Mouse (Mus musculus) layer of hippocampus, adult 2 months (tissue): ENCODE data around the gene Itih5. TPM values are rescaled to one million over a fixed set of nuclear protein-coding genes. Genes with fewer than 3 reads are reported as not detected.
A peak's percentile ranks its signal among the peaks of the same experiment; 100 is the strongest.

ENCODE experiments used
- DNase-seq, 2 experiments: peaks; one replicate each; pipeline ENCODE4 v3.0.0; 2022; ENCODE audit warnings: low spot score in 2 of 2
- H3K27ac ChIP-seq: fragments of 200-600 bp; 2 replicates; pipeline ENCODE4 v1.8.1; 2022
- H3K4me3 ChIP-seq: fragments of 200-600 bp; 2 replicates; pipeline ENCODE4 v1.8.1; 2022; ENCODE audit warnings: mild to moderate bottlenecking
- CTCF ChIP-seq: fragments of 200-600 bp; conservative IDR thresholded peaks from 2 replicates; pipeline ENCODE4 v1.8.1; 2022; ENCODE audit warnings: antibody characterized with exemption, mild to moderate bottlenecking, moderate library complexity
- total RNA-seq, 2 experiments: library from RNA; stranded (reverse); gene quantifications; 2 replicates each; pipeline ENCODE4 v1.2.3; 2021

The Itih5 gene
- total RNA-seq, 2 experiments from 2014 or later, result 13.8 to 14.8 TPM

DNA sequence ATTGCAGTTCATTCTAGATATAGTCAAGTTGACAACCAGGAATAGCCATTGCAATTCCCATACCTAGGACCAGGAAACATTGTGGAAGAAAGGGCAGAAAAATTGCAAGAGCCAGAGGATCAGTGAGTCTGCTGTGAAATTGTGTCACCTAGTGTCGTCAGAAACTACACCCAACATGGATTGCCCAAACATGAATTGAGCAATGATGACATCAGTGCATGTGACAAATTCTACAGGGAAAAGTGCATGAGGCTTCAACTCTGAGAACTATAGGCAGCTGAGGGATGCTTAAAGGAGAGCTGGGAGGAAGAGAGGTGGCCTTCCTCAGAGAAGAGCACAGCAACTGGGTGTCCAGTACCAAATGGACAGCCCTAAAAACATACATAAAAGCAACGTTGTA is 16.1 kb upstream of the Itih5 start:
- no peak for DNase-seq
- Histone ChIP-seq H3K4me3 (no peak overlapping the region), H3K27ac (no peak overlapping the region)
- no peak for TF ChIP-seq CTCF

DNA sequence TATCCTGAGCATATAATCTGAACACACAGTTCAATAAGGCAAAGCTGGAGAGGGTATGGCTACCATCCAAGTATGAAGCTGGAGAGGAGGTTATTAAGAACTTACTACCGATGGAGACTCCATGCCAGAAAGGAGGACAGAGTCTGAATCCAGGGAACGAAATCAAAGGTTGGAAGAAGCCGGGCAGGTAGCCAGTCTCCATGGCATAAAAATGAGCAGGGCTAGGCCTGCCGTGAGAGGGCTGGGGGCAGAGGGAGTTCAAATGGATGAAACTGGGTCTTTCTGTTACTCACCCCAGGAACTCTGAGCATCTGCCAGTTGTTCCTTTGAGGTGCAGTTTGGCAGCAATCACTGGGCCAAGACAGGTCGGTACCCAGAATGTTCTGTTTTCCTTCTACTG is 12.9 kb upstream of the Itih5 start:
- H3K4me3 ChIP-seq, result no peak overlapping the region
- DNase-seq, result no peak
- no peak overlapping the region for H3K27ac ChIP-seq
- TF ChIP-seq CTCF, result no peak

DNA sequence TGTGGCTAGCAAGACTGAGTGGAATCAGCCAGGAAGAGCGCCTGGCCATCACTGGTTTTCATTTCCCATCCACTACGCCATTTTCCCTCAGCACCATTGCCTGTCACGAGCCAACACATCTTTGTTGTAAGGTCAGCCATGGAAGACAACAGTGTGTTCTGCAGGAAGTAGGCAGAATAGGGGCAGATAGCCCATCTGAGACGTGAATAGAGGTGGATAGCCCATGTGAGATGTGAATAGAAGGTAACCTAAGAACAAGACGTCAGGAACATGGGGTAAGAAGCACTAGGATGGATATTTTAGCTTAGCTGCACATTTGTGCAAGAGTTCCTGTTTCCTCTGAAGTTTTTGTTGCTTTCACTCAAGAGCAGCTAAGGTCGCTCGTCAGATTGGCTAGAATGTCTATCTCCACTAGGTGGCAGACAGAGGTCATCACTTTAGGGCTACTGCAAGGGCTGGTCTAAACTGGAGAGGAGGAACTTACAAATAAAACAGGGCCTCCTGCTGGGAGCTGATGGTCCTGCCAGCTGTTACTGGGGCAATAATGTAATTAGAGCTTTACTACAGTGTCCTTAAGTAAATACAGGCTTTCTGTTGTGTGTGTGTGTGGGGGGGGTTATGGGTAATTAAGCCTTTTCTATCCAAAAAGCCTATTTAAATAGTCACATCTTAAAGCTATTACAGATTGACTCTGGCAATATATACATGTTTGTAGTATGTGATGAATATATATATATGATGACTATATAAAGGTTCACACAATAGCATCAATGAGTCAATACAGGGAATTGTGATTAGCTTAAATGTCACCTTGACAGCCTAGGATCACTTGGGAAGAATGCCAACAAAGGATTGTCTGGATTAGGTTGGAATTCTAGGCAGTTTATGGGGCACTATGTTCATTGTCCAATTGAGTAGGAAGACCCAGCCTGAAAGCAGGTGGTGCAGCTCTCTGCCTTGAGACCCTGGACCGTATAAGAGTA is 10.6 kb upstream of the Itih5 start:
- peak; percentile 61 to 66 for DNase-seq
- Histone ChIP-seq H3K27ac (no peak overlapping the region), H3K4me3 (no peak overlapping the region)
- peak; percentile 90 for TF ChIP-seq CTCF

DNA sequence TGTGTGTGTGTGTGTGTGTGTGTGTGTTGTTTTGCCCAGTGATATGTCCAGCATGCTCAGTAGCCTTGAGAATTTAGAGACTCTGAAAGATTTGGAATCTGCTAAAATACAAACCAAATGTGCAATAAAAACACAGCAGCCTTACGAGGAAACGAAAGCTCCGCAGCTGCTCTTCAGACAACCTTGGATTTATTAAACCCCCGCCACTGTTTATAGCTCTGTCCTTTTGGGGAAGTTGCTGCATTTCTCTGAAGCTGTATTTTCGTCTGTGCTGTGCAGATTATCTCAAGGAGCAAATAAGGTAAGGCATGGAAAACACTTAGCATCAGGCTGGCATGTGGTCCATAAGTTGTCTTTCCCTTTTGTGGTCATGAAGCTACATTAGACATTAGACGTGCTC is 7.9 kb upstream of the Itih5 start:
- no peak for TF ChIP-seq CTCF
- no peak for DNase-seq
- H3K4me3 ChIP-seq, result no peak overlapping the region
- no peak overlapping the region for H3K27ac ChIP-seq

DNA sequence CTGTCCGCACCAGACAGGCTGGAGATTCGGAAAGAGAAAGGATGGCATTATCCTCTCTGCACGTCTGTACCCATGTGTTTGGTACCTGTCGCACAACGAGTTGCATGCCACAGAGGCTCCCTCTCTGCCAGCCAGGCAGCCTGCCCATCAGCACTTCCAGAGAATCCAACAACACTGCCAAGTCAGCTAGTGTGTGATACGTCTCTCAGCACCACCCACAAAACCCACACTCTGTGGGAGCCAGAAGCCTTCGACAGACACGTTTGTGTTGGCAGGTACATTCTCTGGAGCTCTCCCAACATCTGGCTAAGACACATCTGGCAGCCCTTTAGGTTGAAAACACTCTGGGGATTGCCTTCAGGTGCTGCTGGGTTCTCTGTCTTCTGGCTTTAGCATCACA is 6.2 kb upstream of the Itih5 start:
- DNase-seq, result peak in 1 of 2 experiments; percentile 33
- TF ChIP-seq CTCF, result no peak
- H3K27ac ChIP-seq, result no peak overlapping the region
- H3K4me3 ChIP-seq, result no peak overlapping the region

DNA sequence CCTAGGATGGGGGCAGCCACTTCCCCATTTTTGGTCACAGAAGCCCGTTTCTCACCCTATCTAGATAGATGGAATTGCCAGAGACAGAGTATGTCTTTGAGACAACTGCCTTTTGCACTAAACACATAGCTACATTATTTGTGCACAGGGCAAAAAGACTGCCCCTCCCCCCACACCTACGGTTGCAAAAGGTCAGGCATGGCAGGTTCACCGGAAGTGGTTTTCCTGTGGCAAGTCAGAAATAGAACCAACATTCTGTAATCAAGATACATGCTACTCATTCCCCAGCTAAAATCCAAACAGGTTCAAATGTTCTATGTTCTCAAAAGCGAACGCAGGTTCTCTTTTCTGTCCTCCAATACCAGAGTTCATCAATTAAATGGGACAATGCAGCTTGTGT is 781 bp upstream of the Itih5 start:
- TF ChIP-seq CTCF, result no peak
- Histone ChIP-seq H3K4me3 (no peak overlapping the region), H3K27ac (no peak overlapping the region)
- no peak for DNase-seq

DNA sequence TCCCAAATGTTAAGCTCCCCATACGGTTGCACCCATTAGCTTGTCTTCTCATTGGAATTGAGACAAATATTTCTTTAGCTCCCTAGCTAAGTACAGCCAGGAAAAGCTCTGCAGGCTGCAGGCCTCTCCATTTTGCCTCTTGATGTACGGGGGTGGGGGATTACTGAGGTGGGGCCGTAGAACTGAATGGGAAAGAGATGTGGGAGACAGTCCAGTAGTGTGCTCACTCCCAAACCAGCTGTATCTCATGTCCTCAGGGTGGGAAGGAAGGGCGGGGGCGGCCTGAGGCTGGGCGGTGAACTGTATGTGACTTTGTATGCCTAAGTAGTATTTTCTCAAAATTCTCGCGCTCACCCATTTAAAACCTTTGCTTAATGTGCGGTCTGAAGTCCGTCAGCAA is 3.8 kb downstream of the Itih5 start:
- Histone ChIP-seq H3K4me3 (no peak overlapping the region), H3K27ac (no peak overlapping the region)
- DNase-seq, result no peak
- no peak for TF ChIP-seq CTCF

DNA sequence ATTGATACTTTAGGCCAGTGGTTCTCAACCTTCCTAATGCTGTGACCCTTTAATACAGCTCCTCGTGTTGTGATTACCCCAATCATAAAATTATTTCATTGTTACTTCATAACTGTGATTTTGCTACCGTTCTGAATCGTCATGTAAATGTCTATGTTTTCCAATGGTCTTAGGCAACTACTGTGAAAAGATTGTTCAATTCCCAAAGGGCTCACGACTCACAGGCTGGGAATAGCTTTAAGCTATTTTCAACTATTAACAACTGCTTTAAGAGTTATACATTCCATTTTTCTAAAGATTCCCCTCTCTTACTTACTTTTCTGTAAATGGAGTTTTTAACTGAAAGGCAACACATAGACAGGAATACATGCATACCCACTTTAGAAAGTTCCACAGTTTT is 8.6 kb downstream of the Itih5 start:
- DNase-seq, result no peak
- Histone ChIP-seq H3K27ac (no peak overlapping the region), H3K4me3 (no peak overlapping the region)
- no peak for TF ChIP-seq CTCF

DNA sequence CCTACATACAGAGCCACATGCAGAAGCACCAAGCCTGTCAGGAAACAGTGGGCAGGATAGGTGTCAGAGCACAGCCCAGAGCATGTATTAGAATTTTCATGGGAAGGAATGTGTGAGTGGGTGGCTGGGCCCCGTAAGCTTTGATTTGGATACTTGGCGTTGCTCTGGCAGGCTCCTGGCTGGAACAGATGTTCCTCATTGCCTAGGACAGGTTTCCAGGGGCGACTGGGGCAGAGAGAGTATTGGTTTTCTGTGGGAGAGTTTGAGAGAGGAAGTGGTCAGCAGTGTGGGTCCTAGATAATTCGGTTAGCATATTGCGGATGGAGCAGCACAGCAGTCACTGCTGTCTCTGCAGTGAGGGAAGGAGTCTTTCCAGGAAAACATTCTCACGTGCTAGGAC is 13.3 kb downstream of the Itih5 start:
- no peak overlapping the region for H3K4me3 ChIP-seq

DNA sequence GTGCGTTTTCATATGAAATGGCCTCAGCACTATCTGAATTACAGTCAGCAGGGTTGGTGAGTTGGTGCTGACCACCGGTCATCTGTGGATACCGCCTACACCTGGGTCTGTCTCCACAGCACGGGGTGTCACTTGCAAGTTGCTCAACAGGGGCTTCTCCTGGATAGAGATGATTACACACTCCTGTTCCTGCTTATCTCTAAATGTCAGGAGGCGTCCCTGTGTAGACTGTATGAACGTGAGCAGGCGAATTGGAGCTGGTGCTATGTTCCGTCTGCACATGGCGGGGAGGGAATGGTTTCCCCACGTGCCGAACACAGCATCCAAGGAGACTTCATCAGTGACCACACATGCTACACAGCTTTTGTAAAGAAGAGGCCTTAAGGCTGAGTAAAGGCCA is 13.9 kb downstream of the Itih5 start:
- TF ChIP-seq CTCF, result no peak
- H3K4me3 ChIP-seq, result no peak overlapping the region
- no peak overlapping the region for H3K27ac ChIP-seq
- DNase-seq, result no peak

More for the DNA sequence above, 13.3 kb downstream of the Itih5 start:
- H3K27ac ChIP-seq, result no peak overlapping the region
- no peak for DNase-seq
- TF ChIP-seq CTCF, result no peak

DNA sequence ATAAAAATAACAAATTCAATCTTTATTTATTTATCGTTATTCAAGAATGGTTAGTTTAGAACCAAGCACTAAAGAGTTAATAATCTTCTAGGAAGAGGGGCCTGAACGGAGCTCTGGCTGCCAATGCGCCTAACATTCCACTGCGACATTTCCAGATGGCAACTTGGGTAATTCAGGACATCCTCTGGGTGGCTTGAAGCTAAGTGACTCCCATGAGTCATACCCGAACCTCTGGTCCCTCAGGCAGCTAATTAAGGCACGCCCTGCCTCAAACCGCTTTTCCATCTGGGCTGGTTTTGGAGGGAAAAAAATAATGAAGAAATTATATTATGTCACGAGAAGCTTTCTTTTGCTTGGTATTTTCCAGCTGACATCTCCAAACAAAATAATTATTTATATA is 14.6 kb downstream of the Itih5 start:
- no peak for TF ChIP-seq CTCF
- DNase-seq, result no peak
- no peak overlapping the region for H3K4me3 ChIP-seq
- H3K27ac ChIP-seq, result no peak overlapping the region

DNA sequence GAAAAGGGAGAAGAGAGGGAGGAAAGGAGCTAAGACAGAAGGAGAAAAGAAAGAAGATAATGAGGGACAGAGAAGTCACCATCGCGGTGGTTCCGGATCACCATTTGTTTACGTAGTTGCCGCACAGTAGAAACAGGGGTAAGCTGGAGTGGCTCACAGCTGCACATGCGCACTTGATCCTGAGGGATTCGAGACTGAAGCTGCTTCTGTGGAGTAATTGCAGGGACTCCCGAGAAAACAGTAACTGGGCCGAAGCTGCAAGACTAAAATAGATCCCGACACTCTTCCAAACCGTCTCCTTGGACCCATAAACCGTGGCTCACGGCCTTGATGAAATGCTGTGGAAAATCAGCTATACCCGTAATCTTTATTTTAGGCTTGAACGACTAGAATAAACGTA is 16.6 kb downstream of the Itih5 start:
- TF ChIP-seq CTCF, result no peak
- DNase-seq, result no peak
- H3K4me3 ChIP-seq, result no peak overlapping the region
- no peak overlapping the region for H3K27ac ChIP-seq

DNA sequence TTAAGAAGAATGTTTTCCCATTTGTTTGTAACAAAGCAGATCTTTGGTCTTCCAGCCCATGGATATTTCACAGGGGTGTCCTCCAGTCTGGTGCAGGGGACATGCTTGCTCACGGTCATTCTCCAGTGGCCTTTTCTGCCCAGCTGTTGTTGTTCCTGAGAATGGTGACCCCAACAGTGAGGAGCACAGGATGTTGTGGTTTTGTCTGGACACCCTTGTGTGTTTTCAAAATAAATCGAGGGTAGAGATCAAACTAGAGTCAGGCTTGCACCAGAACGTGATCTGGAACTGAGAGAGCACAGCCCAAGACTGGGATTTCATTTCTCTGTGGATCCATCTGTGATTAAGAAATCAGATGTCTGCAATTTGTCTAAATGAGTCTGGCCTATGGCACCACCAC is 40.2 kb downstream of the Itih5 start:
- H3K27ac ChIP-seq, result no peak overlapping the region
- DNase-seq, result no peak
- H3K4me3 ChIP-seq, result no peak overlapping the region
- TF ChIP-seq CTCF, result no peak

DNA sequence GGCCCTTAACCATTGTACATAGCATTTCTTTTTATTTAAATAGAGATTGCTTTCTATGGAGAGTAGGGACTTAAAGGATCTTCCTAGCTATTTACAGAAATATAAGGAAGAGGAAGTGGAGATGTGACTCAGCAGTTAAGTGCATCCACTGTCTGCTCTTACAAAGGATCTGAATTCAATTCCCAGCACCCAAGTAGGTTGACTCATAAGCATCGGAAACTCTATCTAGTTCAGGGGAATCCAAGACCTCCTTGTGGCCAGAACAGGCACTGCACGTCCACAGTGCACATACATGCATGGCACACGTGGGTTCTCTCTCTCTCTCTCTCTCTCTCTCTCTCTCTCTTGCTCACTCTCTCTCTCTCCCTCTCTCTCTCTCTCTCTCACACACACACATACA is 41.8 kb downstream of the Itih5 start:
- DNase-seq, result no peak
- Histone ChIP-seq H3K27ac (no peak overlapping the region), H3K4me3 (no peak overlapping the region)
- TF ChIP-seq CTCF, result peak; percentile 38
